Mouse (Mus musculus) cerebellum, postnatal 36 days (tissue): ENCODE measurements around the gene Fgf12.

Experiments
- DNase-seq, 2 experiments: peaks; one replicate each; pipeline ENCODE4 v3.0.0; 2021 to 2022; ENCODE audit warnings: mixed read lengths in 2 of 2

Gene Fgf12

DNA sequence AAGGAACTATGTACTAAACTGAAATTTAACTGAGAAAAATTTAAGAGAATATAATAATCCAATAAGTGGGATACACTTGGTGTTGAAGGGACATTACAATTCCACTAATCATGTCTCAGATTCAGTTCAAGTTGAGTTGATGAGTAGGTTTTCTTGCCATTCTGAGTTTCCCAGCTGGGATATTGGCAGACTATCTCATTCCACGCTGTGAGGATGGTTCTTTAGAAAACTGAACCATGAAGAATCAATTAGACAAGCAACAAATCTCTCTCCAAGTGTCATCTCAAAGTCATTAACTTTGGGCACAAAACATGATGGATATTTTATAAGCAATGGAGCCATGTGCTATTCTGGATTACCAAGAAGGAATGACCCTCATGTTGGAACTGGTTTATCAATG lies 449.0 kb downstream of the Fgf12 start:
- DNase-seq: no peak

DNA sequence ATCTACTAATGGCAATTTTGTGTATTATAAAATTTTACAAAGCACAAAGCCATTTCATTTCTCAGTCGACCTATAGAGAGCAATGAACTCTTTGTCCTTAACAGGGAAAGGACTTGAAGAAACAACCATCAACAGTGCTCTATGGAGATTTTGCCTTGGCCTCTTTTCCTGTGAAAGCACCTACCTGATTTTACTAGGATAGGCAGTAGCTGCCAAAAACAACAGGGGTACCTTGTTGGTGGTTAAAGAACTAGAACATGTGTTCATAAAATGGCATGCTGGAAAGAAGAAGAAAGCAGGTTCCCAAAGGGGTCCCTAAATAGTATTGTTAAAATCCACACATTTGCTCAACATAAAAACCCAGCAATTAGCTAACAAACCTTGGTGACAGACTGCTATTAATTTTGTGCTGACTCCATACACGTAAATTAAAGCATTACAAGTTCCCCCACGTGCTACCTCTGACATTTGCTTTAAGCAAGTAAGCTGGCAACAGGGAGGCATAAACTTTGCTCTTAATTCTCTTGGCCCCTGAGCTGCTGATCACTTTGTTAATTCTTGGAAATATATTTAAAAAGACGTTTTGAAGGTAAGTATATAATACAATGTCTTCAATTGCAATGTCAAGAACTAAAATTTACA lies 463.1 kb downstream of the Fgf12 start:
- DNase-seq: no peak

DNA sequence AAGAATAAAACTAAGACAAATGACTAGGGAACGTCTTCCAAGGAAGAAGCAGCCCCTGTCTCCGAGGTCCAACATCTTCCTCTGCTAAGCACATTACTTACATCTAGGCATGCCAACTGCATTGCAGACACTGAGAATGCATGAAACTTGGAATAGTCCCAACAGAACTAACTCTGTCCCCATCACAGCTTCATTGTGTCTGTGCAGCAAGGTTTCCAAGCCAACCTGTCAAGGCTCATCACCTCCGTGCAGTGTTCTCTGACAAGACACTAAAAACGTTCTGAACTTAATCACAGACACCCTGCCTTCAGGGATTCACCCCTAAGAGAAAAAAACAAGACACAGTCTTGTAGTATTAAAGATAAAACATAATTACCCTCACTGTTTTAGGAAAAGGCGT lies 495.0 kb downstream of the Fgf12 start:
- no peak for DNase-seq

DNA sequence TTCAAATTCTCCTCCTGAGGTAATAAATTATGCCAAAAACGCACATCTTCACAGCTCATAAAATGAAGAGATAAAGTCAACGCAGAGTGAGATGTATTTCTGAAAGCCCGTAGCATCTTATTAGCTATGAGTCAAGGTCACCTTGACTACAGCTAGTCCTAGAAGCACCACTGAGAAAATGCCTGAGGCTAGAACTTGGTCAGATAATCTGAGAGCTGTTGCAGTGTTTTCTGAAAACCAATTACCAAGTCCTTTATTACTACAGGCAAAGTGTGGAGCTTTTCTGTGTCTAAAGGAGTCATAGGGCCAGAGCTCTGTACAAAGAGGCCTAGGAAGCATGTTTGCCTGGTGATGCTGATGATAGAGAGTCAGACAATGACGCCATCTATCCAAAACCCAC lies 498.6 kb downstream of the Fgf12 start:
- no peak for DNase-seq

- DNase-seq: no peak
Measured at GRCm38 (mm10) chr16:28251930-28252329, 500.9 kb downstream of the Fgf12 start.

DNA sequence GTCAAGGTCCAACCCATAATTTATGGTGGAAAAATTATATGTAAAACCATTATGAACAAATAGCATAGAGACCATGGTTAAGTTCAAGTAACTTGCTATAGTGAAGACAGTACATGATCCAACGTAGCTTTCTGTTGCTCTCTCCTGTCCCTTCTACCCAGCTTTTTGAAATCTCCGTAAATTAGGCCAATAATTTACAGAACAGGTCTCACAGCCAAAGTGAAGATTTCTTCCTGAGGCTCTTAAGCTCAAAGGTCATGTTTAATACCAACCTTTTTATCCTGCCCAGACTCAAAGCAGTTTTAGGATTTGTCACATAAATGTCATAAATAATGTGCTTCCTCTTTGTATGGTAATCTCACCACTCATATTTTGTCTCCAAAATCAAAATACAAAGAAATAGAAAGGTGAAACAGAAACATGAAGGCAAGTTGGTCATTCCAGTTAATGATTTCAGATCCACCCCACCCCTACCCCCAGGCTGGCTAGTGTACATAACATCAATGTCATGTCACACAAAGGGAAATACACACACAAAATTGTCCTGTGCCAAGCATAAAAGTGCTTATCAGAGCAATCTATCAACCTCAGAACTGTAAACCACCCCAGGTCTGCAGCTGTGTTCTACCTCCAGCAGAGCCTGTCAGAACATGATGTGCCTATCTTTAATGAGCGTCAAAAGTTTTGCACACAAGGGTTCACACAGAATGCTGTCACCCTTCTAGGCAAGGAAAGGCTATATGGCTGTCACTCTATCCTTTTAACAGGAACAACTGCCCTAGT lies 509.8 kb downstream of the Fgf12 start:
- no peak for DNase-seq

GRCm38 (mm10) chr16:28239382-28239781 lies 513.5 kb downstream of the Fgf12 start:
- DNase-seq: no peak

GRCm38 (mm10) chr16:28238019-28238868 lies 514.6 kb downstream of the Fgf12 start:
- DNase-seq: peak; percentile 60 to 71

- DNase-seq: no peak
Measured at GRCm38 (mm10) chr16:28215930-28216329, 536.9 kb downstream of the Fgf12 start.

DNA sequence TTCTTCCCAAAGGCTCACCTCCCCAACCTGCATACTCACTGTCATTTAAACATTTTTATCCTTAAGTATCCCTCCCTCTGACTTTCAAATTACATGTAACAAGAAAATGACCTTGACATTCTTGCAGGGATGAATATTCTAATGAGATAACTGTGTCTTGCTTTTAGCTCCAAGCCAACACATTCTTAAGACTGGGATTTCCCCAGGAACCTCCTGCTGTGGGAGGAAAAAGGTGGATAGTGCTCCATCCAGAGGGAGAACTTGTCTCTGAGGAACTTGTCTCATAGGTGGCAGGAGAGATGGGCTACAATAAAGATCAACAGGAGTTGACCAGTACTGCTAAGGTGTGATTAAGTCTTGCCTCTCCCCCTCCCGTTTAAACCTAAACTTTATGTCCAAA lies 540.5 kb downstream of the Fgf12 start:
- DNase-seq: no peak

DNA sequence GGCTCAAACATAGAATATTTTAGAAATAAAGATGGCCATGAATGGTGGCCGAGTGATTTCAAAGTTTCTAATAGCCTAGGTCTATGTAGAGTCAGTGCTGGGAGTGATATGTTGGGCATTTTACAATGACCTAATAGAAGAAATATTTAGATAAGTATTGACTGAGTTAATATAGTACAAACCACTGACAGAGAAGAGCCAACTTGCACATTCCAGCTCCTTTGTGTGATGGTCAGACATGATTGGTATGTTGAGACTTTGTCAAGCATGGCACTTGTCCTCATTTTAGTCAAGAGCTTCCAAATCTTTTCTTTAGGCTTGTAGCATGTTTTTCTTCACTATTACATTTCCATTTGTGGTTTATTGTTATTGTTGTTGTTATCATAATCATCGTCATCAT lies 596.4 kb downstream of the Fgf12 start:
- DNase-seq: no peak

DNA sequence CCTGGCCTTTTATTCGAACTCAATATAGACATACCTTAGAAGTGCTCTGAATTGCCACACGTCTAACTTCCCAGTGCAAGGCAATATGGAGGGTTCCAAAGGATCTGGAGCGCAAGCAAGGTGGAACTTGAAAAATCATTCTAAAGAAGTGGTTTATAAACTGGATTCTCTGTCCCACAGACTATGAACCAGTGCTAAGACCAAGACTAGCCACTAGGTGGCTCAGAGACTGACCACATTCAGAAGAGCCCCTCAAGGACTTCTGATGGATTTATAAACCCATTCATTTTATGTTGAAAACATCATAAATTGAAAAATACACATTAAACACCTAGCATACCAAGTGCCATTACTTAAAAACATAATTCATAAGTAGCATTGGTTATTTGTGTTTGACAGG lies 611.9 kb downstream of the Fgf12 start:
- DNase-seq: peak; percentile 16 to 17

DNA sequence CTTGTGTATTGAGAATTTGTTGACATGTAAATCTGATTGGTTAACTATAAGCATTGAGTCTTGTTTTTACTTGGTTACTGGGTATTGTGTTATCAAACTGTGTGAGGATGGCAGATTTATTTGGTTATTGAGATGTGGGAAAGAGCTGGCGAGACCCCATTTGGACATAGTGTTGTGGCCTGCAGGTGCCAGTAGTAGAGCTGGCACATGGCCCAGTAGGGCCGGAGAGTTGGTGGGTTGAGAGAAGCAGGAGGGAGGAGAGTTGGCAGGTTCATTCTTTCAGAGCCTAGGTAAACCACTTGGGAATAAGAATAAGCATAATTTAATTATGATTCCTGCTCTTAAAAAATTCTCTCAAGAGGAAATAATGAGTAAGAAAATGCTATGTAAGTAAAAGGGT lies 625.9 kb downstream of the Fgf12 start:
- DNase-seq: peak in 1 of 2 experiments; percentile 3
